Mouse (Mus musculus) lung, adult 2 months (tissue): ENCODE data around the gene Inpp4b.

Experiments
- CTCF ChIP-seq: fragments of 200-500 bp; IDR thresholded peaks from 2 replicates; pipeline ENCODE4 v1.5.1; 2011; ENCODE audit warnings: mild to moderate bottlenecking, low read length, control low read depth; ENCODE audit not compliant: insufficient read depth
- POLR2A ChIP-seq: fragments of 200-500 bp; IDR thresholded peaks from 2 replicates; pipeline ENCODE4 v1.6.1; 2011; ENCODE audit warnings: low read depth, mild to moderate bottlenecking, control low read depth, low read length, borderline replicate concordance; ENCODE audit errors: extremely low read depth

GRCm38 (mm10) chr8:81880071-81880470 lies 537.7 kb downstream of the Inpp4b start:
- TF ChIP-seq CTCF (no peak), POLR2A (no peak)
